Mouse (Mus musculus) retina, adult 2 months (tissue): ENCODE data around the gene Olfr1325.
"Not testable (repeated sequence)": the region's sequence is repeated elsewhere in the genome, so short reads cannot be mapped to it uniquely, and the experiment has no call there.

Experiments used
- DNase-seq: peaks from one replicate; pipeline ENCODE4 v3.0.0-alpha.2; 2012; ENCODE audit warnings: low read depth, low spot score

Olfr1325 gene

GRCm38 (mm10) chrX:74592379-74592778 lies at the start of gene Olfr1325:
Olfr1325 (plus strand) TSS chrX:74592679.
- no peak for DNase-seq

GRCm38 (mm10) chrX:74574788-74575187 lies 17.7 kb upstream of the Olfr1325 start, which contains the start of gene Olfr1326-ps1:
Olfr1326-ps1 (minus strand) TSS chrX:74574888.
- no peak for DNase-seq

- DNase-seq = not testable (repeated sequence)
These were observed 53.2 kb downstream of the Olfr1325 start, which contains the start of gene Gm5640 for GRCm38 (mm10) chrX:74645466-74646323. Gm5640 (minus strand) TSS chrX:74645635.

DNA sequence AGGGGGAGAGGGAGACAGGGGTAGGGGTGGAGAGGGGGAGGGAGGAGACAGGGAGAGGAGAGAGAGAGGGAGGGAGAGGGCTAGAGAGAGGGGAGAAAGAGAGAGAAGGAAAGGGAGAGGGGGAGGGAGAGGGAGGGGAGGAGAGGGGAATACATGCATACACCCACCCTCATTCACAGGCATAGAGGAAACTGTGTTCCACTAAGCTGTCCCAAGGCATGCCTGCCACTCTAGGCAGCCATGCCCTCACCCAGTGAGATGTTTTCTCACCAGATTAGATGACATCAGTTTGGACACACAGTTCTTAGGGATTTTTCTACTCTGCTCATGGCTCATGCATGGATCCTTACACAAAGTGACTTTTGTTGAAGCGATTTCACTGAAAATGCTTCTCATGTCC lies 53.9 kb downstream of the Olfr1325 start:
- not testable (repeated sequence) for DNase-seq
